Mouse (Mus musculus) CH12.LX (cell line): ENCODE measurements around the gene Sucnr1. TPM values are rescaled to one million over a fixed set of nuclear protein-coding genes. Genes with fewer than 3 reads are reported as not detected.
A peak's percentile ranks its signal among the peaks of the same experiment; 100 is the strongest.

ENCODE experiments used
- DNase-seq: peaks from one replicate; pipeline ENCODE4 v3.0.0-alpha.2; 2013; ENCODE audit errors: extremely low read depth
- H3K27ac ChIP-seq: 2 replicates; pipeline ENCODE4 v1.5.1; 2012; ENCODE audit warnings: low read depth, mild to moderate bottlenecking, control low read depth, moderate library complexity; ENCODE audit not compliant: insufficient read depth
- H3K27me3 ChIP-seq: replicated peaks from 2 replicates; pipeline ENCODE3; 2012; ENCODE audit warnings: inconsistent platforms
- H3K36me3 ChIP-seq, 2 experiments: replicated peaks in 1 of 2; 2 replicates each; pipeline versions ENCODE3 to v1.6.1; 2012; ENCODE audit warnings: inconsistent platforms in 1 of 2, low read length in 1 of 2, mild to moderate bottlenecking in 1 of 2, mixed read lengths in 1 of 2, moderate library complexity in 1 of 2; ENCODE audit not compliant: control insufficient read depth in 1 of 2, insufficient read depth in 1 of 2
- H3K4me1 ChIP-seq, 2 experiments: 2 replicates each; pipeline ENCODE4 v1.6.1; 2012; ENCODE audit warnings: inconsistent platforms in 1 of 2, moderate library complexity in 1 of 2; ENCODE audit not compliant: insufficient read depth in 2 of 2, control insufficient read depth in 1 of 2
- H3K4me2 ChIP-seq: 2 replicates; pipeline ENCODE4 v1.6.1; 2012; ENCODE audit warnings: low read depth, mild to moderate bottlenecking, control low read depth; ENCODE audit not compliant: poor library complexity, insufficient read depth, severe bottlenecking
- H3K4me3 ChIP-seq, 3 experiments: fragments of 150-350 bp in 1 of 3; sonication (generic) in 1 of 3; replicated peaks in 1 of 3; 2 replicates each; pipeline versions ENCODE3 to v1.5.1; 2011 to 2012; ENCODE audit warnings: low read depth in 2 of 3, low read length in 2 of 3, mild to moderate bottlenecking in 2 of 3, moderate library complexity in 2 of 3, control low read depth in 1 of 3, improper control_type of control experiment in 1 of 3, inconsistent platforms in 1 of 3, mixed read lengths in 1 of 3; ENCODE audit not compliant: poor library complexity in 1 of 3
- H3K79me2 ChIP-seq: replicated peaks from 2 replicates; pipeline ENCODE4 v1.6.1; 2012; ENCODE audit warnings: mild to moderate bottlenecking, moderate library complexity; ENCODE audit not compliant: control insufficient read depth, poor library complexity, insufficient read depth, severe bottlenecking; ENCODE audit errors: extremely low read depth
- H3K9ac ChIP-seq: 2 replicates; pipeline ENCODE4 v1.6.1; 2012; ENCODE audit warnings: low read depth, mild to moderate bottlenecking, control low read depth, moderate library complexity; ENCODE audit not compliant: insufficient read depth
- H3K9me3 ChIP-seq: replicated peaks from 2 replicates; pipeline ENCODE3; 2012; ENCODE audit warnings: low read length, inconsistent platforms, mixed read lengths
- CHD1 ChIP-seq: IDR thresholded peaks from 2 replicates; pipeline ENCODE4 v1.6.1; 2012; ENCODE audit warnings: low read depth, low read length, improper control_type of control experiment, inconsistent platforms
- CHD2 ChIP-seq: IDR thresholded peaks from 2 replicates; pipeline ENCODE4 v1.6.1; 2011; ENCODE audit warnings: low read length, improper control_type of control experiment
- E2F4 ChIP-seq: IDR thresholded peaks from 2 replicates; pipeline ENCODE4 v1.6.1; 2011; ENCODE audit warnings: low read depth, low read length, improper control_type of control experiment; ENCODE audit not compliant: insufficient replicate concordance
- ELF1 ChIP-seq: IDR thresholded peaks from 2 replicates; pipeline ENCODE4 v1.6.1; 2014; ENCODE audit warnings: low read depth, mild to moderate bottlenecking, inconsistent platforms, low read length, improper control_type of control experiment
- EP300 ChIP-seq: IDR thresholded peaks from 2 replicates; pipeline ENCODE4 v1.6.1; 2011; ENCODE audit warnings: low read length, improper control_type of control experiment
- ETS1 ChIP-seq: conservative IDR thresholded peaks from 2 replicates; pipeline ENCODE4 v1.6.1; 2012; ENCODE audit warnings: low read depth, mild to moderate bottlenecking, inconsistent platforms, low read length, improper control_type of control experiment, moderate library complexity
- GABPA ChIP-seq: IDR thresholded peaks from 2 replicates; pipeline ENCODE4 v1.6.1; 2012; ENCODE audit warnings: low read depth, low read length, improper control_type of control experiment, inconsistent platforms; ENCODE audit not compliant: insufficient replicate concordance
- IRF4 ChIP-seq: IDR thresholded peaks from 2 replicates; pipeline ENCODE4 v1.6.1; 2014; ENCODE audit warnings: low read depth, mild to moderate bottlenecking, inconsistent platforms, low read length, improper control_type of control experiment
- JUN ChIP-seq: IDR thresholded peaks from 2 replicates; pipeline ENCODE4 v1.6.1; 2011; ENCODE audit warnings: low read depth, mild to moderate bottlenecking, low read length, improper control_type of control experiment, moderate library complexity; ENCODE audit not compliant: insufficient read depth
- JUND ChIP-seq: conservative IDR thresholded peaks from 2 replicates; pipeline ENCODE4 v1.6.1; 2011; ENCODE audit warnings: low read depth, low read length, improper control_type of control experiment
- MAFK ChIP-seq: IDR thresholded peaks from 2 replicates; pipeline ENCODE4 v1.6.1; 2011; ENCODE audit warnings: low read length, improper control_type of control experiment; ENCODE audit not compliant: insufficient replicate concordance
- MAX ChIP-seq: IDR thresholded peaks from 2 replicates; pipeline ENCODE4 v1.6.1; 2011; ENCODE audit warnings: low read length, improper control_type of control experiment
- MXI1 ChIP-seq: IDR thresholded peaks from 2 replicates; pipeline ENCODE4 v1.6.1; 2011; ENCODE audit warnings: mild to moderate bottlenecking, low read depth, low read length, improper control_type of control experiment
- NELFE ChIP-seq: IDR thresholded peaks from 2 replicates; pipeline ENCODE4 v1.6.1; 2011; ENCODE audit warnings: low read depth, low read length, improper control_type of control experiment
- NRF1 ChIP-seq: IDR thresholded peaks from 2 replicates; pipeline ENCODE4 v1.6.1; 2014; ENCODE audit warnings: low read depth, mild to moderate bottlenecking, inconsistent platforms, low read length, improper control_type of control experiment, moderate library complexity
- PAX5 ChIP-seq: IDR thresholded peaks from 2 replicates; pipeline ENCODE4 v1.6.1; 2012; ENCODE audit warnings: low read length, inconsistent platforms, mixed read lengths
- RAD21 ChIP-seq: IDR thresholded peaks from 2 replicates; pipeline ENCODE4 v1.6.1; 2011; ENCODE audit warnings: low read depth, mild to moderate bottlenecking, low read length, improper control_type of control experiment, moderate library complexity
- SMC3 ChIP-seq: IDR thresholded peaks from 2 replicates; pipeline ENCODE4 v1.6.1; 2011; ENCODE audit warnings: low read depth, low read length, improper control_type of control experiment
- TCF12 ChIP-seq: IDR thresholded peaks from 2 replicates; pipeline ENCODE4 v1.6.1; 2014; ENCODE audit warnings: low read depth, mild to moderate bottlenecking, inconsistent platforms, low read length, improper control_type of control experiment
- USF2 ChIP-seq: conservative IDR thresholded peaks from 2 replicates; pipeline ENCODE4 v1.6.1; 2011; ENCODE audit warnings: low read depth, low read length, improper control_type of control experiment
- ZNF384 ChIP-seq: IDR thresholded peaks from 2 replicates; pipeline ENCODE4 v1.6.1; 2012; ENCODE audit warnings: low read depth, low read length, improper control_type of control experiment, inconsistent platforms
- dilution Hi-C: fragments of 300-500 bp; cut with MboI; formaldehyde crosslinking; loops from 2 replicates; pipeline ENCODE4 v1.14.3; 2020; ENCODE audit warnings: low sequenced_read_pairs; ENCODE audit not compliant: extremely low pct_unique_long_range_greater_than_20kb, extremely low pct_ligation_motif_present
- in situ Hi-C: fragments of 300-500 bp; cut with MboI; formaldehyde crosslinking; loops from 3 replicates; pipeline ENCODE4 v1.14.3; 2019; ENCODE audit warnings: low sequenced_read_pairs, low pct_ligation_motif_present, low pct_unique_long_range_greater_than_20kb, mixed read lengths
- polyA plus RNA-seq: library from polyadenylated mRNA; unstranded; fragments of >175 nt; gene quantifications from 2 replicates; pipeline ENCODE4 v1.2.1, GENCODE M21; 2012; ENCODE audit warnings: low read depth; ENCODE audit not compliant: insufficient read length
- total RNA-seq, 2 experiments: library from RNA; depleted of rRNA; stranded (reverse); fragments of 300-350 nt in 1 of 2; fragments of >200 nt in 1 of 2; gene quantifications; 2 replicates each; pipeline ENCODE4 v1.2.3; 2012 to 2014

Sucnr1 gene
- total and polyA plus RNA-seq, 3 experiments: not detected

GRCm38 (mm10) chr3:60126564-60126963, 44.9 kb downstream of the Sucnr1 start:
- Histone ChIP-seq H3K27me3 (no peaks in the 10 kb centered on the region), H3K27ac (no peak overlapping the region), H3K4me3 (no peak overlapping the region), H3K4me1 (peaks cover 4 to 22% of the 10 kb centered on the region in 2 experiments; a peak in 2 of 4 replicates), H3K9me3 (no peaks in the 10 kb centered on the region), H3K79me2 (no peaks in the 10 kb centered on the region), H3K4me2 (no peak overlapping the region), H3K9ac (no peak overlapping the region), H3K36me3 (no peaks in the 10 kb centered on the region)
- dilution Hi-C loops (no loop called here), in situ Hi-C loops (no loop called here)
- peak; percentile 56; the same call in 1 of the 2 replicates for TF ChIP-seq JUND
- TF ChIP-seq EP300: peak; percentile 70
- no peak for TF ChIP-seq NRF1
- TF ChIP-seq ZNF384: peak; percentile 40
- TF ChIP-seq MAX: no peak
- no peak for TF ChIP-seq USF2
- TF ChIP-seq IRF4: peak; percentile 60
- DNase-seq: peak; percentile 5

- Histone ChIP-seq H3K4me1 (peaks cover 4 to 22% of the 10 kb centered on the region in 2 experiments; a peak in 2 of 4 replicates), H3K4me2 (no peak overlapping the region), H3K9ac (no peak overlapping the region), H3K9me3 (no peaks in the 10 kb centered on the region), H3K4me3 (no peak overlapping the region), H3K79me2 (no peaks in the 10 kb centered on the region), H3K36me3 (no peaks in the 10 kb centered on the region), H3K27me3 (no peaks in the 10 kb centered on the region), H3K27ac (no peak overlapping the region)
- DNase-seq: peak; percentile 6
- dilution Hi-C loops (no loop called here), in situ Hi-C loops (no loop called here)
- no peak for TF ChIP-seq GABPA
- TF ChIP-seq ELF1: no peak
- TF ChIP-seq JUN: peak; percentile 54; the same call in 1 of the 2 replicates
- TF ChIP-seq JUND: peak; percentile 73
- no peak for TF ChIP-seq IRF4
- TF ChIP-seq ETS1: no peak
- TF ChIP-seq RAD21: no peak
- TF ChIP-seq SMC3: no peak
- no peak for TF ChIP-seq PAX5
- TF ChIP-seq NELFE: no peak
- no peak; the same call in 1 of the 2 replicates for TF ChIP-seq MAFK
- no peak for TF ChIP-seq NRF1
- TF ChIP-seq TCF12: no peak
- TF ChIP-seq EP300: peak; percentile 77
- TF ChIP-seq CHD2: no peak
- no peak for TF ChIP-seq MXI1
- TF ChIP-seq E2F4: no peak
- TF ChIP-seq ZNF384: peak; percentile 65; the same call in 1 of the 2 replicates
- no peak for TF ChIP-seq CHD1
Measured at GRCm38 (mm10) chr3:60128282-60128681, 46.6 kb downstream of the Sucnr1 start.
